Mouse (Mus musculus) gastrocnemius, postnatal 4 days (tissue): ENCODE data around the gene Shc1. TPM values are rescaled to one million over a fixed set of nuclear protein-coding genes. Genes with fewer than 3 reads are reported as not detected.

Experiments
- DNase-seq, 2 experiments: peaks; one replicate each; pipeline ENCODE4 v3.0.0; 2021 to 2022; ENCODE audit warnings: low spot score in 2 of 2, mixed read lengths in 2 of 2
- long read RNA-seq, 2 experiments: library from polyadenylated mRNA; stranded (forward); transcript quantifications; one replicate each; pipeline ENCODE4 v2.0.0; 2021
- total RNA-seq, 2 experiments: library from RNA; stranded (reverse); gene quantifications; 2 replicates each; pipeline ENCODE4 v1.2.3; 2021

Shc1 gene
- 10 to 100 TPM; 73.1 to 80.6 TPM for total RNA-seq
- long read RNA-seq, experiment 1, transcript Shc1-201 (13 exons, 3,250 nt), result major isoform, 32 of 82 reads
- long read RNA-seq, experiment 1, transcript Shc1-202 (12 exons, 2,617 nt), result minor isoform, 14 of 82 reads
- long read RNA-seq, experiment 1, partial matches to known transcripts, result 14 of 82 reads
- long read RNA-seq, experiment 1, other reads (novel, unspliced or antisense), result 22 of 82 reads
- long read RNA-seq, experiment 2, transcript Shc1-202 (12 exons, 2,617 nt), result minor isoform, 17 of 99 reads
- long read RNA-seq, experiment 2, transcript Shc1-201 (13 exons, 3,250 nt), result major isoform, 44 of 99 reads
- long read RNA-seq, experiment 2, partial matches to known transcripts, result 15 of 99 reads
- long read RNA-seq, experiment 2, other reads (novel, unspliced or antisense), result 23 of 99 reads

DNA sequence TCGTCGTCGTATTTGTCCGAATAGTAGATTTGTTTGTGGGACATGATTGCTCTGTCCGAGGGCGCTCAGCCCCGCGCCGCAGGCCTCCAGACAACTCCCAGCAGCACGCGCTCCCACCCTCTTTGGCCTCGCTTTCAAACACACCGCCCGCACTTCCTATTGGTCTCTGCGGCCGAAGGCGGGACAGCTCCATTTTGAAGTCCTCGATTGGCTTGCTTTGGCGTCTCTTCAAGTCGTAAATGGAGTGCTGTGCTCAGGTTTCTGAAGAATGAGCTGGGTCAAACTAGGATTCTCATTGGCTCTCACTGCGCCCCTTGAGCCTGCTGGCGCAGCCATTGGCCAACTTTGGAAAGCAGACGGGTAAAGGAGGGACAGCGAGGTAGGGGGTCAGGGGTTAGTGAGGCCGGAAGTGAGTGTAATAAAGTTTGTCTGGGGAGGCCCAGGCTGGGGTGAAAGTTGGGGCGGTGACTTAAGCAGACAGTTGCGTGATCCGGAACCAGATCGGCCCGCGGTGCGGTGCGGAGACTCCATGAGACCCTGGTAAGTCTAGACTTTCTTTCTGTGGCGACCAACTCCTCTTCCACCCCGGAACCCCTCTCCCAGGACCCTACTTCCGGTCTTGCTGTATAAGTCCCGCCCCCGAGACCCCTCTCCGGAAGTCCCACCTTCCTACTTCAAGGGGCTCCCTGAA lies at the start of gene Shc1, which contains the start of gene Cks1b:
Gene Shc1, plus strand, starts transcription at position 274 of the 691 bp plus-strand sequence.
Gene Cks1b, minus strand, starts transcription at position 214 of the 691 bp plus-strand sequence.
- DNase-seq, result peak; percentile 79 to 93

DNA sequence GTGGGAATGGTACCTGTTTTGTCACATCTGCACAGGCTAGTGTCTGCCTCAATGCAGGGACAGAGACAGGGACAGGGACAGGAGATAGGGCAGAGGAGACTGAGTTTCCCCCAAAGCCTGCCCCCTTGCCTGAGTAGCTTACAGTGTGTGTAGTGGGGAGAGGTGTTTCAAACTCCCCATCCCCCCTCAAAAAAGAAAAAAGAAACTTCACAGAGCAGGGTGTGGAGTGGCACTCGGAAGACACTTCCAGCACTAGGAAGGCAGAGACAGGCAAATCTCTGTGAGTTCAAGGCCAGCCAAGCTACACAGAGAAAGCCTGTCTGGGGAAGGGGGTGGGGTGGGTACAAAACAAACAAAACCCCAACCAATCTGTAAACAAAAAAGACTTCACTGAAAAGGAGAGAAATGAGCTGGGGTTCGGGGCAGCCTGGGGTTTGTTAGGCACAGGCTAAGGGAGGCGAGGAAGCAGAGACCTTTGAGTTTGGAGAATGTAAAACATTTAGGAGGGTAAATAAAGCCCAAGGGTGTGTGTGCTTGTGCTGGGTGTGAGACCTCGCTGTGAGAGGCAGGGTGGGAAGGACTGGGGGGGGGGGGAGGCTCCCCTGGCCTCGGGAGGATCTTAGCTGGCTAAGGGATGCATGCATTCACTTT lies 44.5 kb upstream of the Shc1 start:
- DNase-seq, result no peak

- DNase-seq, result no peak
These were observed 40.4 kb upstream of the Shc1 start for GRCm38 (mm10) chr3:89377831-89378230.

- DNase-seq, result peak; percentile 73 to 82
These were observed 39.7 kb upstream of the Shc1 start for GRCm38 (mm10) chr3:89378394-89379067.

DNA sequence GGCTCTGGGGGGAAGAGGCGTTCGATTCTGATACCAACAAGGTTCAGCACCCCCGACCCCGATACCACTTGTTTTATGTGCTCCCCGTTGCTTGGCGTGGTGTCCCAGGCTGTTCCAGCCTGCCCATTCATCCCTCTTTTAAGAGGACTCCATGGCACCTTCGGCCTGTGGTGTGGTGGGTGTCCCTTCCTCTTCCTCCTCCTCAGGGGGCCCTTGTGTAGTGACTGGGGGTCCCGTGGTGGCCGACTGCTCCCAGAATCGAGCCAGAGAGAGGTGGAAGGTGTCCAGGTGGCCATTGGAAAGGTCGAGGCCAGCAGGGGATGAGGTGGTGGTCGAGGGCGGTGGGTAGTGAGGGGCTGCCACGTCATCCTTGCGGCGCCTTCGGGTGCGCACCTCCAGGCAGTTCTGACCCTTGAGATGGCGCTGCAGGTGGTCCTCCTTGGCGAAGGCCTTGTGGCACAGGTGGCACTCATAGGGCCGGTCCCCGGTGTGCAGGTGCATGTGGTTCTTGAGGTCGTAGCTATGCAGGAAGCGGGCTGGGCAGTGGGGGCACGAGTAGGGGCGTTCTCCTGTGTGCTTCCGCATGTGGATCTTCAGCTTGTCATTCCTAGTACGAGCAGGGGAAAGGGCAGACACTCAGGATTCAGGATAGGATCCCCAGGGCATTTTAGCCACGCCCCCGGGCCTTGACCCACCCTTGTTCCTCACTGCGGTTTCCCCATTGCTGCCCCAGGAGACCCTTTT lies 38.7 kb upstream of the Shc1 start:
- no peak for DNase-seq

DNA sequence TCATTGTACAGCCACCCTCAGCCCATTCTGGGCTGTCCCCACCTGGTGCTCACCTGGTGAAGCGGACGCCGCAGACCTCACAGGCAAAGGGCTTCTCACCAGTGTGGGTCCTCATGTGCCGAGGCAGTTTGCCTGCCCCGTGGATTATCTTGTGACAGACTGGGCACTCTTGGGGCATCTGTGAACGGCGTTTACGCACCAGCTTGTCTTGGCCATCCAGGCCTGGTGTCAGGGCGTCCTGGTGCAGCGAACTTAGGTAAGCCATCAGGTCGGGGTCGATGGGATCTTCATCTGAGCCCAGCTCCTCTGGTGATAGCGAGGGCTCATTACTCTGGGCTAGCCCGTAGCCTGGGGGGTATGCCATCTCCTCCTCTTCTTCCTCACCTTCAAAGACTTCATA lies 38.0 kb upstream of the Shc1 start:
- no peak for DNase-seq

- no peak for DNase-seq
These were observed 37.5 kb upstream of the Shc1 start for GRCm38 (mm10) chr3:89380711-89381110.

GRCm38 (mm10) chr3:89381233-89381632 lies 37.0 kb upstream of the Shc1 start:
- no peak for DNase-seq

GRCm38 (mm10) chr3:89382033-89382882 lies 36.0 kb upstream of the Shc1 start:
- DNase-seq, result no peak

DNA sequence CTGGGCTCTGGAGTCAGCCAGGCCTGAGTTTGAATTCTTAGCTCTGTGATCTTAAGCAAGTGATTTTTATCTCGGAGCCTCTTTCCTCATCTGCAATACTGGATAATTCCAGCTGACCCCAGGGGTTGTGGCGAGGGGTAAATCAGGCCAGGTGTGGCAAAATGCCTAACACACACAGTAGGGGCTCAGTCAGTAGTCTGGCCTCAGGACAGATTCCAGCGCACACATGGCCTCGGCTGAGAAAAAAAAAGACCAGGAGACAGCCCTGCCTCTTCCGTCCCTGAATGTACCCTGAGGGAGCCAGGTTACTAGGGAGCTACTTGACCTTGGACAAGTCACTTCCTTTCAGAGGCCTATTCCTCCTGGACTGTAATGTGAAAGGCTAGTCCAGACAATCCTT lies 35.3 kb upstream of the Shc1 start:
- no peak for DNase-seq

GRCm38 (mm10) chr3:89383651-89384255 lies 34.5 kb upstream of the Shc1 start:
- no peak for DNase-seq

GRCm38 (mm10) chr3:89384331-89385076 lies 33.7 kb upstream of the Shc1 start:
- no peak for DNase-seq

DNA sequence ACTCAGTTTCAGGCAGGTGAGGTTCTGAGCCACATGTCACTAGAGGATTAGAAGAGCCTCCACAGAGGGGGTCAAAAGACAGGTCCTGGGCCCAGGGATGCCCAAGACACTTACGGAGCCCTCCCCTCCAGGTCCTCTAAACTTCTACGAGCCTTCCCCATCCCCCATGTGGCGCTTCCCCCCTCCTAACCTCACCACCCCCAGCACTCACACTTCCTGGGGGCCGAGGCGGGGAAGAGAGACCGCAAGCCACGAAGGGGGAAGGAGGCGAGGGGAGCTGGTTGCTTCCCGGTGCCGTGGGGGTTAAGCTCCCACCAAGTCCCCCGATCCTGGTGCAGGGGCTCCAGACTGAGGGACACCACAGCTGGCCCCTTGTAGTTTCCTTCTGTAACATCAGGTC lies 32.8 kb upstream of the Shc1 start:
- DNase-seq, result no peak

DNA sequence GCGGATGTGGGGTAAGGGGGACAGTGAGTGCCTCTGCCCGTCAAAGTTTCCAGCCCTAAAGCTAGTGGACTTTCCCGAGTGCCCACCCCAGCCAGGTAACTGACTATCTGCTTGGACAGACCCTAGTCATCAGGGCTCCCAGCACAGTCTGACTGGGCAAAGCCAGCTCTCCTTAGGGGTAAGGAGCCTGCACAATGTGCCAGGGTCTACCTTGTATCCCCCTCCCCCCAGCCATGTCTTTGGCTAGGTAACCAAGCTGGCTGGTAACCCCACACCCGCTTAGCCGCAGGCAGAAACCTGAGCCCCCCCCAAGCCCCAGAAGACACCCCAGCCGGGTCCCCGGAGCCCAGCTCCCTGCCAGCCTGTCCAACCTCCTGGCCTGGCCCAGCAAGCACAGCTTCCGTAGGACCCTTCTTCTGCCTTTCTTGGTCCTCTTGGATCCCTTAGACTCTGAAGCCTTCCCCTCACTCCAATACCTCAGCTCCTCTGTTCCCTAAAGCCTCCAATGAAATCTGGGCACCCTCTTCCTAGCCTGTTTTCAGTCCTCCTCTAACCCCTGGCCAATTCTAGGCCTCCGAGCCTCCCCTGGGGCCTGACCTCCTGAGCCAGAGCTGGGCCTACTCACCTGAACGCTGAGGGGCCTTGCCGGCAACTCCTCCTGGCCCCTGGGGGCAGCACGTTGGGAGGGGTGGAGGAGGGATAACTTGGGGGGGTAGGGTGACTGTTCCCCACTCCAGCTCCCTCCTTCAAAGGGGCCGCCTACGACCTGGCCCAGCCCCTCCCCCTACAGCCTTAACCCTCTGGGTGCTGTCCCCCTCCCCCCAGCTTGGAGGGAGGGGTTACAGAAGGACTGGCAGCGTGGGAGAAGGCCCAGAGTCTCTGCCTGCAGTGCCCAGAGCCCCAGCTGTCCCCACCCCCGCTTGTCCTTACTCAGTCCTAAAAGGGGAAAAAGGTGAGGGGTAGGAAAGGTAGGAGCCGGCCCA lies 31.5 kb upstream of the Shc1 start:
- DNase-seq, result no peak

GRCm38 (mm10) chr3:89387632-89388031 lies 30.6 kb upstream of the Shc1 start:
- DNase-seq, result no peak

DNA sequence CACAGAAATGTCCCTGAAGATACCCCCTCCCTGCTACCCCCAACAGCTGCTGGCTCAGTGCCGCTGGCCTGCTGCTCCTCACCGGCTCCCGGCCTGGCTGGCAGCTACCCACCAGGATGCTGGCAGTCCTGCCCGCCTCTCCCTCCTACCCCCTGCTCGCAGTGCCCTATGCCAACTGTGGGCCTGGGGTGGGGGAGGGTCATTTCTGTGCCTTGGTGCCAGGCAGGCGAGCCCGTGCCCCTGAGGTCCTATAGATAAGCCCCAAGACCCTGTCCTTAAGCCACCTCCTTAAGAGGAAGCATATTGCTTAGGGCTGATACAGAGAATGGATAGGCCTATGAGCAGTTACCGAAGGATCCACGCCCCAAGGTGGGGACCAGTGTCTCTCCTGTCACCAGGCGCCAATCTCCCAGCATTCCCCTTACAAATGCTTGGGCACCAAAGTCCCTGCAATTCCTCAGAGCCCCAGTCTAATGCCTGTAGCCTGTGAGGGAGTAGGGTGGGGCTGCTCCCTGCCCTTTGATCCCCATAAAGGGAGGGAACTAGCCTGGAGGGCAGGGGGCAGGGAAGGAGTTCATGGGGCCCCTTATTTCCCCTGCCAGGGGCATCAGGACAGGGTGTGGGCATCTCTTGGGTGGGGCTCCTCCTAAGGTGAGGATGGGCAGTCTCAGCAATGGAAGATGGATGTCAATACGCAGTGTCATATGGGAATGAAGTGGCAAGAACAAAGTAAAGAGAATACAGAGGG lies 29.9 kb upstream of the Shc1 start:
- DNase-seq, result peak in 1 of 2 experiments; percentile 66
